Mouse (Mus musculus) megakaryocyte progenitor cell, adult 5-6 weeks (primary cell): ENCODE results near the gene I830077J02Rik. TPM values are rescaled to one million over a fixed set of nuclear protein-coding genes. Genes with fewer than 3 reads are reported as not detected.
"Not testable (repeated sequence)": the region's sequence is repeated elsewhere in the genome, so short reads cannot be mapped to it uniquely, and the experiment has no call there.

ENCODE experiments used
- ATAC-seq: replicated peaks from 2 replicates; pipeline ENCODE4 v1.8.0; 2016; ENCODE audit warnings: mild to moderate bottlenecking, moderate TSS enrichment, inconsistent platforms; ENCODE audit not compliant: poor library complexity
- total RNA-seq, 2 experiments: library from RNA; stranded (forward) in 1 of 2; stranded (reverse) in 1 of 2; fragments of 157-497, 149-512 nt in 1 of 2; fragments of 200-1000 nt in 1 of 2; gene quantifications; 2 replicates each; pipeline versions ENCODE4 v1.2.3 to v1.2.4; 2015 to 2017

The I830077J02Rik gene
- total RNA-seq, 2 experiments from 2014 or later = 22.3 to 33.1 TPM

GRCm38 (mm10) chr3:105920743-105921142, 11.7 kb downstream of the I830077J02Rik start:
- ATAC-seq = not testable (repeated sequence)

GRCm38 (mm10) chr3:105918355-105918745, 14.1 kb downstream of the I830077J02Rik start:
- ATAC-seq = no peak

- 0 out of 2 replicates have a peak, but pooled peaks have one; percentile 8 for ATAC-seq
These were observed 14.7 kb downstream of the I830077J02Rik start for GRCm38 (mm10) chr3:105917656-105918354.

- not testable (repeated sequence) for ATAC-seq
These were observed 16.0 kb downstream of the I830077J02Rik start for GRCm38 (mm10) chr3:105916455-105916854.

- no peak for ATAC-seq
These were observed 17.2 kb downstream of the I830077J02Rik start for GRCm38 (mm10) chr3:105915281-105915680.

- peak; percentile 46 for ATAC-seq
These were observed 18.4 kb downstream of the I830077J02Rik start for GRCm38 (mm10) chr3:105913839-105914681.

- ATAC-seq = no peak
These were observed 20.2 kb downstream of the I830077J02Rik start for GRCm38 (mm10) chr3:105912097-105912880.

GRCm38 (mm10) chr3:105910519-105911190, 21.8 kb downstream of the I830077J02Rik start:
- ATAC-seq = peak; percentile 74

- ATAC-seq = no peak
These were observed 23.5 kb downstream of the I830077J02Rik start for GRCm38 (mm10) chr3:105908976-105909375.

GRCm38 (mm10) chr3:105907956-105908655, 24.4 kb downstream of the I830077J02Rik start:
- ATAC-seq = no peak

GRCm38 (mm10) chr3:105904721-105905120, 27.7 kb downstream of the I830077J02Rik start:
- no peak for ATAC-seq

- peak; percentile 19; the same call in 1 of the 2 replicates for ATAC-seq
These were observed 28.3 kb downstream of the I830077J02Rik start for GRCm38 (mm10) chr3:105904213-105904612.

- ATAC-seq = no peak
These were observed 31.0 kb downstream of the I830077J02Rik start for GRCm38 (mm10) chr3:105901468-105901867.

GRCm38 (mm10) chr3:105900716-105901115, 31.7 kb downstream of the I830077J02Rik start:
- peak; percentile 66 for ATAC-seq

GRCm38 (mm10) chr3:105900266-105900665, 32.2 kb downstream of the I830077J02Rik start:
- ATAC-seq = no peak; the same call in 1 of the 2 replicates

- peak; percentile 57 for ATAC-seq
These were observed 32.9 kb downstream of the I830077J02Rik start for GRCm38 (mm10) chr3:105899394-105900147.

- no peak for ATAC-seq
These were observed 33.6 kb downstream of the I830077J02Rik start for GRCm38 (mm10) chr3:105898861-105899260.

- peak; percentile 40 for ATAC-seq
These were observed 34.1 kb downstream of the I830077J02Rik start for GRCm38 (mm10) chr3:105898325-105898724.

GRCm38 (mm10) chr3:105896811-105897210, 35.7 kb downstream of the I830077J02Rik start:
- no peak for ATAC-seq
